Comparison of ENCODE assay signal across 24 mouse cellular contexts in the genomic region with DNA sequence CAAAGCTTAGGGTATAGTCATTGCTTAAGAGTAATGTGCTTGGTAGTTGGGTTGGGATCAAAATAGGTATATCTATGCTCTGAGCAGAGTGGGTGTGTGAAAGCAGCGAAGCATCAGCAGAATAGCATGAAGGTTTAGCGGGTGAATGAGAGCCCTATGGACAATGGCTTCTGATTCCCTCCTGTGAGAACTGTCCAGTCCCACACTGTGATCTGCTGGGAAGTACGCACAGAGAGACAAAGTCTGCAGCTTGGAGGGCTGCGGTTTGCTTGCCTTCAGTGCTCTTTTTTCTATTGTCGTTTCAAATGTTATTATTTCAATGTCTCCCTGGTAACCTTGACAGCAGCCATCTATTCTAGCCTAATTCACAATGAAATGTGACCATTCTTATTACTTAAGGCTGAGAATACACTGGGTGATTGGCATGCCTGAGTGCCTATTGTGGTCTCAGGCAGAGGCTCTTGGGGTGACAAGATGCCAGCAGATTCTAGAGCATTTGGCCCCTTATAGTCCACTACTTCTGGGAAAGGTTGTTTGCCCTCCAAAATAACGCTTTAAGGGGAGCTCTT.
DNase-seq lines count a peak whose midpoint lies in the region; ATAC-seq and TF ChIP-seq lines count a peak whose summit lies in the region.
"Had no signal": no experiment of that assay in that cellular context is flagged by ENCODE, and none has a peak within 500 bp of the region (broad histone marks: within the 10 kb centered on the region; RNA-seq: fewer than 3 reads in every experiment).

No protein-coding gene starts in this region.

- H3K4me2 ChIP-seq in forebrain, embryonic 14.5 days (ENCODE audit: low read length) = no peak overlapping the region
- no peak overlapping the region for H3K4me2 ChIP-seq in forebrain, embryonic 15.5 days (replicated peaks)
- H3K4me2 ChIP-seq in hindbrain, embryonic 14.5 days (replicated peaks) = no peak overlapping the region
- H3K4me2 ChIP-seq in midbrain, embryonic 15.5 days = no peak overlapping the region
- no peak overlapping the region for H3K4me2 ChIP-seq in stomach, postnatal 0 days (replicated peaks; ENCODE audit: low read depth)
- H3K4me2 ChIP-seq: embryonic facial prominence, embryonic 13.5 days; heart, embryonic 15.5 days; kidney, embryonic 15.5 days; limb, embryonic 12.5 days; liver, embryonic 12.5 days; lung, embryonic 14.5 days had no signal

- TF ChIP-seq CTCF in brain, embryonic 14.5 days (IDR thresholded peaks at IDR 0.05; ENCODE audit: borderline replicate concordance, extremely low read depth, insufficient read depth, insufficient read length) = no peak
- TF ChIP-seq CTCF in stomach, postnatal 0 days (IDR thresholded peaks at IDR 0.05; ENCODE audit: low read depth) = no peak

- TF ChIP-seq POLR2A in brain, embryonic 14.5 days (IDR thresholded peaks at IDR 0.05; ENCODE audit: borderline replicate concordance, extremely low read depth, insufficient read depth, insufficient read length, poor library complexity, severe bottlenecking) = no peak

- no peak for ATAC-seq in forebrain, embryonic 14.5 days
- no peak for ATAC-seq in forebrain, embryonic 15.5 days (replicated peaks)
- no peak; the same call in 1 of the 2 replicates for ATAC-seq in hindbrain, embryonic 14.5 days (ENCODE audit: low FRiP score)
- no peak; the same call in 1 of the 2 replicates for ATAC-seq in midbrain, embryonic 15.5 days (replicated peaks)
- ATAC-seq in stomach, postnatal 0 days (ENCODE audit: low FRiP score, low TSS enrichment) = no peak
- ATAC-seq: intestine, embryonic 16.5 days; liver, embryonic 12.5 days had no signal

- 20% methylated on average over 6 of the region's 6 CpGs for WGBS in forebrain, embryonic 14.5 days
- WGBS in forebrain, embryonic 15.5 days = 24% methylated on average over 6 of the region's 6 CpGs
- WGBS in hindbrain, embryonic 14.5 days = 9% methylated on average over 6 of the region's 6 CpGs
- WGBS in midbrain, embryonic 15.5 days = 11% methylated on average over 6 of the region's 6 CpGs
- WGBS in stomach, postnatal 0 days = 66% methylated on average over 6 of the region's 6 CpGs

- no peaks in the 10 kb centered on the region for H3K27me3 ChIP-seq in forebrain, embryonic 14.5 days (replicated peaks; ENCODE audit: control insufficient read depth, insufficient read depth, low read length)
- no peaks in the 10 kb centered on the region for H3K27me3 ChIP-seq in forebrain, embryonic 15.5 days
- no peaks in the 10 kb centered on the region for H3K27me3 ChIP-seq in hindbrain, embryonic 14.5 days (ENCODE audit: control insufficient read depth, insufficient read depth, low read length)
- no peaks in the 10 kb centered on the region for H3K27me3 ChIP-seq in midbrain, embryonic 15.5 days (replicated peaks)
- no peaks in the 10 kb centered on the region for H3K27me3 ChIP-seq in stomach, postnatal 0 days (ENCODE audit: control insufficient read depth, insufficient read depth, low read length)
- H3K27me3 ChIP-seq: CH12.LX; embryonic facial prominence, embryonic 13.5 days; heart, embryonic 15.5 days; kidney, embryonic 15.5 days; limb, embryonic 12.5 days; liver, embryonic 12.5 days had no signal

- H3K9ac ChIP-seq in forebrain, embryonic 14.5 days (ENCODE audit: low read length) = no peak overlapping the region
- no peak overlapping the region for H3K9ac ChIP-seq in forebrain, embryonic 15.5 days (replicated peaks)
- H3K9ac ChIP-seq in hindbrain, embryonic 14.5 days = no peak overlapping the region
- no peak overlapping the region for H3K9ac ChIP-seq in midbrain, embryonic 15.5 days
- H3K9ac ChIP-seq in stomach, postnatal 0 days (ENCODE audit: low read length) = no peak overlapping the region
- H3K9ac ChIP-seq: embryonic facial prominence, embryonic 13.5 days; heart, embryonic 15.5 days; kidney, embryonic 15.5 days; limb, embryonic 12.5 days; liver, embryonic 12.5 days; lung, embryonic 14.5 days had no signal

- peak; percentile 37 for DNase-seq in forebrain, embryonic 14.5 days (ENCODE audit: low spot score)
- DNase-seq in brain, embryonic 14.5 days (ENCODE audit: low read depth) = peak; percentile 61
- DNase-seq in hindbrain, embryonic 14.5 days (ENCODE audit: low spot score) = peak; percentile 52
- DNase-seq in stomach, postnatal 0 days (ENCODE audit: low spot score) = no peak
- DNase-seq in cerebellum, adult 11-12 months = no peak
- DNase-seq in urinary bladder, adult 18-20 months (ENCODE audit: low spot score in 2 of 2) = no peak
- DNase-seq: adrenal gland, postnatal 25 days; cerebellum, adult 2 months; gastrocnemius, postnatal 25 days; heart, adult 2 months; heart, postnatal 4 days; lung, embryonic 14.5 days; lung, postnatal 36 days; right cerebral cortex, postnatal 25 days; thymus, adult 18-20 months had no signal

- no peaks in the 10 kb centered on the region for H3K9me3 ChIP-seq in forebrain, embryonic 14.5 days (replicated peaks; ENCODE audit: control insufficient read depth, low read length)
- H3K9me3 ChIP-seq in forebrain, embryonic 15.5 days = no peaks in the 10 kb centered on the region
- no peaks in the 10 kb centered on the region for H3K9me3 ChIP-seq in hindbrain, embryonic 14.5 days (ENCODE audit: control insufficient read depth, low read length)
- H3K9me3 ChIP-seq in midbrain, embryonic 15.5 days = no peaks in the 10 kb centered on the region
- H3K9me3 ChIP-seq in stomach, postnatal 0 days (ENCODE audit: control insufficient read depth, low read length) = no peaks in the 10 kb centered on the region
- H3K9me3 ChIP-seq: embryonic facial prominence, embryonic 13.5 days; heart, embryonic 15.5 days; kidney, embryonic 15.5 days; limb, embryonic 12.5 days had no signal

- no peak overlapping the region for H3K27ac ChIP-seq in forebrain, embryonic 14.5 days (ENCODE audit: low read depth, low read length)
- H3K27ac ChIP-seq in forebrain, embryonic 15.5 days (replicated peaks) = no peak overlapping the region
- H3K27ac ChIP-seq in hindbrain, embryonic 14.5 days = 0 out of 2 replicates have a peak overlapping the region, but pooled peaks have one; percentile 44
- peak overlapping the region; percentile 38; the same call in 1 of the 2 replicates for H3K27ac ChIP-seq in midbrain, embryonic 15.5 days
- H3K27ac ChIP-seq in stomach, postnatal 0 days (replicated peaks) = no peak overlapping the region
- H3K27ac ChIP-seq: embryonic facial prominence, embryonic 13.5 days; heart, adult 2 months; heart, embryonic 15.5 days; kidney, embryonic 15.5 days; limb, embryonic 12.5 days; liver, embryonic 12.5 days had no signal

- TF ChIP-seq EP300 in stomach, postnatal 0 days (optimal IDR thresholded peaks at IDR 0.05) = no peak

- H3K4me3 ChIP-seq in forebrain, embryonic 14.5 days (ENCODE audit: low read depth, low read length) = no peak overlapping the region
- no peak overlapping the region for H3K4me3 ChIP-seq in forebrain, embryonic 15.5 days
- H3K4me3 ChIP-seq in hindbrain, embryonic 14.5 days (replicated peaks; ENCODE audit: low read length) = no peak overlapping the region
- no peak overlapping the region for H3K4me3 ChIP-seq in midbrain, embryonic 15.5 days
- H3K4me3 ChIP-seq in stomach, postnatal 0 days (ENCODE audit: low read depth, low read length) = no peak overlapping the region
- H3K4me3 ChIP-seq: embryonic facial prominence, embryonic 13.5 days; heart, adult 2 months; heart, embryonic 15.5 days; kidney, embryonic 15.5 days; limb, embryonic 12.5 days; liver, embryonic 12.5 days had no signal

- H3K36me3 ChIP-seq in forebrain, embryonic 14.5 days (ENCODE audit: control insufficient read depth, insufficient read depth, low read length) = no peaks in the 10 kb centered on the region
- H3K36me3 ChIP-seq in forebrain, embryonic 15.5 days = no peaks in the 10 kb centered on the region
- H3K36me3 ChIP-seq in hindbrain, embryonic 14.5 days (replicated peaks; ENCODE audit: control insufficient read depth, insufficient read depth) = no peaks in the 10 kb centered on the region
- no peaks in the 10 kb centered on the region for H3K36me3 ChIP-seq in midbrain, embryonic 15.5 days (replicated peaks)
- no peaks in the 10 kb centered on the region for H3K36me3 ChIP-seq in stomach, postnatal 0 days (ENCODE audit: control insufficient read depth, insufficient read depth, low read length)
- H3K36me3 ChIP-seq: embryonic facial prominence, embryonic 13.5 days; heart, embryonic 15.5 days; kidney, embryonic 15.5 days; limb, embryonic 12.5 days; liver, embryonic 12.5 days had no signal

- H3K4me1 ChIP-seq in forebrain, embryonic 14.5 days (ENCODE audit: control insufficient read depth, insufficient read depth, low read length) = peaks cover 16% of the 10 kb centered on the region; the same call in 1 of the 2 replicates
- H3K4me1 ChIP-seq in forebrain, embryonic 15.5 days = peaks cover 10% of the 10 kb centered on the region
- H3K4me1 ChIP-seq in hindbrain, embryonic 14.5 days (replicated peaks; ENCODE audit: control insufficient read depth, insufficient read depth, low read length) = 0 out of 2 replicates have a peak, but pooled peaks cover 4% of the 10 kb centered on the region
- H3K4me1 ChIP-seq in midbrain, embryonic 15.5 days = peaks cover 17% of the 10 kb centered on the region
- no peaks in the 10 kb centered on the region for H3K4me1 ChIP-seq in stomach, postnatal 0 days (replicated peaks; ENCODE audit: control insufficient read depth, insufficient read depth)
- H3K4me1 ChIP-seq: heart, embryonic 15.5 days; kidney, embryonic 15.5 days; limb, embryonic 12.5 days; liver, embryonic 12.5 days had no signal

Comparison
In these comparisons a context has a peak if more than half of its experiments do, and no peak if none do; other contexts are left out.
1. DNase-seq: peak in forebrain, embryonic 14.5 days (single experiment), brain, embryonic 14.5 days (single experiment) and hindbrain, embryonic 14.5 days (single experiment); none in stomach, postnatal 0 days (single experiment), cerebellum, adult 11-12 months (single experiment) and urinary bladder, adult 18-20 months (0 of 2).
2. H3K27ac ChIP-seq: peak in hindbrain, embryonic 14.5 days (single experiment) and midbrain, embryonic 15.5 days (single experiment); none in forebrain, embryonic 14.5 days (single experiment), forebrain, embryonic 15.5 days (single experiment) and stomach, postnatal 0 days (single experiment).